Mouse (Mus musculus): Measurements from ENCODE around the gene Ech1. TPM values are rescaled to one million over a fixed set of nuclear protein-coding genes. Genes with fewer than 3 reads are reported as not detected.

The Ech1 gene
- total RNA-seq (2017): 120 and 123 TPM in 2 replicates

GRCm38 (mm10) chr7:28824941-28825685 lies at the start of gene Ech1:
TSS of gene Ech1 (plus strand) at chr7:28825217.
- peak; percentile 94 for ATAC-seq (replicated peaks in 1 of 2; ENCODE audit: insufficient read depth in 1 of 2, low FRiP score in 2 of 2, low TSS enrichment in 1 of 2, low read depth in 1 of 2, poor library complexity in 2 of 2, severe bottlenecking in 2 of 2)

GRCm38 (mm10) chr7:28778825-28779224 lies 46.2 kb upstream of the Ech1 start:
- no peak for ATAC-seq (replicated peaks in 1 of 2; ENCODE audit: insufficient read depth in 1 of 2, low FRiP score in 2 of 2, low TSS enrichment in 1 of 2, low read depth in 1 of 2, poor library complexity in 2 of 2, severe bottlenecking in 2 of 2)

DNA sequence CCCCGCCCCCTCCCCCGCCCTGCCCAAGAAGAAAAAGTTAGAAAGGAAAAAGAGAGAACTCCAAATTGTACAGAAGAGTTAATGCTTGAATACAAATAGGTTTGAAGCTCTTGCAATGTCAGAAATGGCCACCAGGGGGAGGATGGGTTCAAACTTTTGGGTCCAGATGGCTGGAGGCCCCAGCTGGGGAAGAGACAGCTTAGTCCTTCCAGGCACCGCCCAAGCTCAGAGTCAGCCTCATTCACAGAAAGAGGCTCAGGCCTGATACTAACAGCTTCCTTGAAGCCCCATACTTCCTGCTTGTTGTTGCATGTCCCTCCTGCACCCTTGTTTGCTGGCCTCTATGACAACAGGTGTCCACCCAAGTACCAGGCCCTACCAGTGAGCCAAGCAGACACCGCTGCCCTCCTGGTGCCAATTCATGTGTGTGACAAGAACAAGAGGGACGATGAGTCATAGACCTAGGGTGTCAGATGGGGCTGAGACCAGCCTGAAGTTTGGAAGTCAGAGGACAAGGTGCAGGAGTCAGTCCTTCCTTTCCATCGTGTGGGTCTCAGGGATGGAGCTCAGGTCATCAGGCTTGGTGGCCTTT lies 44.9 kb upstream of the Ech1 start:
- peak; percentile 54 to 63; a peak in 3 of 4 replicates for ATAC-seq (replicated peaks in 1 of 2; ENCODE audit: insufficient read depth in 1 of 2, low FRiP score in 2 of 2, low TSS enrichment in 1 of 2, low read depth in 1 of 2, poor library complexity in 2 of 2, severe bottlenecking in 2 of 2)

DNA sequence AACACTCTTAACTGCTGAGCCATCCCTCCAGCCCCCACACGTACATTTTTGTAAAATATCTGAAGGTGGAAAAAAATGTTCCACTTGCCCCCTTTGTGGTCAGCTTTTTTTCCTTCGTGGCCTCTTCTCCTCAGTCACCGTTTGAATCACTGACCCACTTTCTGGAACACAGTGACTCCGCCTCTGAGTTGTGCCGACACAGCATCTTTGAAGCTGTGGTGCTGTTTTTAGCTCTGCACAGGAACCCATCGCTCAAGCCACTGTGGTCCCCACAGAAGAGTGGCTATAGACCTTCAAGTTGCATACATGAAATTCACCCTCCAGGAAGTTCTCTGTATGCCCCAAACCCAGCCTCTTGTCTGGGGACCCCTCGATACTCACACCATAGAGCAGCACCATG lies 44.2 kb upstream of the Ech1 start:
- peak in 1 of 2 experiments; percentile 22; a peak in 1 of 4 replicates for ATAC-seq (replicated peaks in 1 of 2; ENCODE audit: insufficient read depth in 1 of 2, low FRiP score in 2 of 2, low TSS enrichment in 1 of 2, low read depth in 1 of 2, poor library complexity in 2 of 2, severe bottlenecking in 2 of 2)

GRCm38 (mm10) chr7:28781261-28781663 lies 43.8 kb upstream of the Ech1 start:
- ATAC-seq (replicated peaks in 1 of 2; ENCODE audit: insufficient read depth in 1 of 2, low FRiP score in 2 of 2, low TSS enrichment in 1 of 2, low read depth in 1 of 2, poor library complexity in 2 of 2, severe bottlenecking in 2 of 2): peak; percentile 79

DNA sequence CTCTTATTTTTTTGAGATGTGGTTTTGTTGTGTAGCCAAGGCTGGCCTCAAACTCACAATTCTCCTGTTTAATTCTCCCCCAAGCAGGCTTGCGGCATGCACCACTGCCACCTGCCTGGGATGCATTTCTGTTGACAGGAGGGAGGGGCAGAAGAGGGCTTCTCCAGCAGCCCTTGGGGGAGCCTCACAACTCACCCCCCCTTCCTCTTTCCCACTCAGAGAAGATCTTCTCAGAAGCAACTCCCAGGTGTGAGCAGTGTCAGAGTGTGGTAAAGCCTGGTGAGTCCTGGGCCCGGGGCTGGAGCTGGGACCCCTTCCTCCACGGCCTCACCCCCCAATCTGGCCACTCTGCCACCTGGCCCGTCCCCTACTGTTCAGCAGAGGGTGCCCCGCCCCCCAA lies 39.9 kb upstream of the Ech1 start:
- ATAC-seq (replicated peaks in 1 of 2; ENCODE audit: insufficient read depth in 1 of 2, low FRiP score in 2 of 2, low TSS enrichment in 1 of 2, low read depth in 1 of 2, poor library complexity in 2 of 2, severe bottlenecking in 2 of 2): no peak

GRCm38 (mm10) chr7:28787884-28788283 lies 37.1 kb upstream of the Ech1 start:
- ATAC-seq (replicated peaks in 1 of 2; ENCODE audit: insufficient read depth in 1 of 2, low FRiP score in 2 of 2, low TSS enrichment in 1 of 2, low read depth in 1 of 2, poor library complexity in 2 of 2, severe bottlenecking in 2 of 2): 0 out of 4 replicates have a peak, but pooled peaks of 1 of the 2 experiments have one; percentile 20

DNA sequence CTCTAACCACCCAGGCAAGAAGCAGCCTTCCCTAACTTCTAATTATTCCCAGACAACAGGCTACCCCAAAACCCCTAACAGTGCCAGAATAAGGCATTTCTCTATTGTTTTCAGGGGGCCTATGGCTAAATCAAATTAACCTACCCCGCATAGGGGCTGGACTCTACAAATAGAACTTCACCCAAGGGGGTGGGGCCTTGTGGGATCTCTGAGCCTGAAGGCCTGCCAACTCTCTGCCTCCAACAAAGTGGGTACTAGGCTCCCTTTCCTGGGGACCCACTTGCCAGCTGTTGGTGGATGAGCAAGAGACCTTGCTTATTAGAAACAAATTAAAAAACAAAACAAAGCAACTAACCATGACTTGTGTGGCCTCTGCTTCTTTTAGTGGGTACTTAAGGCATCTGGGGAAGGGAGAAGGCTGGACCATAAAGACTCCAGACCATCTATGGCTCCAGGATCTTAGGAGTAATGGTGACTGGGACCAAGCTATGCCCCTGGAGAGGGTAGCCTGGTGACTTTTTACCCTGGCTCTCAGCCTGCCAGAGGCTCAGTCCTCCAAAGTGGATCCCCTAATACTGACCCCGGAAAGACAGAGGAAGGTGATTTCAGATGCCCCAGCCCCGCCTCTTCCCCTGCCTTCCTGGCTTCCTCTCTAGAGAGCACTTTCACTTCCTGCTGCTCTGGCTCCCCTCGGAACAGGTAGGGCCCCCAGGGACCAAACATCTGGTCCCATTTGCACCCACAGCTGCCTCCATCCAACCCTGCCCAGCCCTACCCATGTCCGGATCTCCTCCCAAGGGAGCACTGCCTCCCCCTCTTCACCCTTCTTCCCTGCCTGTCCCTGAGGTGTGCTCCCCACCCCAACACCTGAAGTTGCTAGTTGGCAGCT lies 36.5 kb upstream of the Ech1 start, which contains the start of gene Rinl:
Gene Rinl (plus strand): TSS at position 663 of the 889 bp plus-strand sequence.
- peak; percentile 29 to 61; a peak in 1 of 4 replicates for ATAC-seq (replicated peaks in 1 of 2; ENCODE audit: insufficient read depth in 1 of 2, low FRiP score in 2 of 2, low TSS enrichment in 1 of 2, low read depth in 1 of 2, poor library complexity in 2 of 2, severe bottlenecking in 2 of 2)

- ATAC-seq (replicated peaks in 1 of 2; ENCODE audit: insufficient read depth in 1 of 2, low FRiP score in 2 of 2, low TSS enrichment in 1 of 2, low read depth in 1 of 2, poor library complexity in 2 of 2, severe bottlenecking in 2 of 2): no peak
Measured at GRCm38 (mm10) chr7:28789235-28789634, 35.8 kb upstream of the Ech1 start.

- ATAC-seq (replicated peaks in 1 of 2; ENCODE audit: insufficient read depth in 1 of 2, low FRiP score in 2 of 2, low TSS enrichment in 1 of 2, low read depth in 1 of 2, poor library complexity in 2 of 2, severe bottlenecking in 2 of 2): no peak
Measured at GRCm38 (mm10) chr7:28790066-28790806, 34.8 kb upstream of the Ech1 start.

DNA sequence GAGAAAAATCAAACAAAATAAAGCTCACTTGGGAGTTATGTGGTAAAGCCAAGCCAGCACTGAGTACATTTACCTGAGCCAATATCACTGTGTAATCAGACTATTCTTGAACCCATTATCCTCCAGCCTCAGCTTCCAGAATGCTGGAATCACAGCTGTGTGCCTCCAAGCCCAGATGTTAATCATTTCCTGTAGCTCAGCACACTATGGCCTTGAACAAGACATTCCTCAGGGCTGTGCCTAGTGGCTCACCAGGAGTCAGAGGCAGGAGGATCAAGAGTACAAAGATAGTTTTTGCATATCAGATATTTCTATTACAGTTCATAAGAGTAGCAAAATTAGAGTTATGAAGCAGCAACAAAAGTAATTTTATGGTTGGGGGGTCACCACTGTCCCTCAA lies 33.3 kb upstream of the Ech1 start:
- no peak for ATAC-seq (replicated peaks in 1 of 2; ENCODE audit: insufficient read depth in 1 of 2, low FRiP score in 2 of 2, low TSS enrichment in 1 of 2, low read depth in 1 of 2, poor library complexity in 2 of 2, severe bottlenecking in 2 of 2)

- no peak for ATAC-seq (replicated peaks in 1 of 2; ENCODE audit: insufficient read depth in 1 of 2, low FRiP score in 2 of 2, low TSS enrichment in 1 of 2, low read depth in 1 of 2, poor library complexity in 2 of 2, severe bottlenecking in 2 of 2)
Measured at GRCm38 (mm10) chr7:28792391-28793185, 32.4 kb upstream of the Ech1 start.

GRCm38 (mm10) chr7:28793834-28794233 lies 31.2 kb upstream of the Ech1 start:
- no peak for ATAC-seq (replicated peaks in 1 of 2; ENCODE audit: insufficient read depth in 1 of 2, low FRiP score in 2 of 2, low TSS enrichment in 1 of 2, low read depth in 1 of 2, poor library complexity in 2 of 2, severe bottlenecking in 2 of 2)

DNA sequence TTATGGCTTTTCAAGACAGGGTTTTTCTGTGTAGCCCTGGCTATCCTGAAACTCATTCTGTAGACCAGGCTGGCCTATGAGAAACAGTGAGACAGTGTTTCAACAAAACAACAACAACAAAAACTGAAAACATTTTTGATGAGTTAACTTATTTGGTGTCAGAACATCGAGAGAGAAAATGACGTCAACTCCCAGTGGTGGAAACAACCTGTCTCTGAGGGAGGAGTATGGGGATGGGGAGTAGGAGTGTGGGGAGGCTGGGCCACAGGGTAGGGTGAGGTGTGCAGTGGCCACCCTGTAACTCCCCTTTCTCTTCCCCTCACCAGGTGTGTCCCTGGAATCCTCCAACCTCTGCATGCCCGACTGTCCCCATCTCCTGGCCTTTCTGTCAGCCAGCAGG lies 30.5 kb upstream of the Ech1 start:
- ATAC-seq (replicated peaks in 1 of 2; ENCODE audit: insufficient read depth in 1 of 2, low FRiP score in 2 of 2, low TSS enrichment in 1 of 2, low read depth in 1 of 2, poor library complexity in 2 of 2, severe bottlenecking in 2 of 2): no peak

- peak; percentile 43 to 72 for ATAC-seq (replicated peaks in 1 of 2; ENCODE audit: insufficient read depth in 1 of 2, low FRiP score in 2 of 2, low TSS enrichment in 1 of 2, low read depth in 1 of 2, poor library complexity in 2 of 2, severe bottlenecking in 2 of 2)
Measured at GRCm38 (mm10) chr7:28795832-28796231, 29.2 kb upstream of the Ech1 start.

DNA sequence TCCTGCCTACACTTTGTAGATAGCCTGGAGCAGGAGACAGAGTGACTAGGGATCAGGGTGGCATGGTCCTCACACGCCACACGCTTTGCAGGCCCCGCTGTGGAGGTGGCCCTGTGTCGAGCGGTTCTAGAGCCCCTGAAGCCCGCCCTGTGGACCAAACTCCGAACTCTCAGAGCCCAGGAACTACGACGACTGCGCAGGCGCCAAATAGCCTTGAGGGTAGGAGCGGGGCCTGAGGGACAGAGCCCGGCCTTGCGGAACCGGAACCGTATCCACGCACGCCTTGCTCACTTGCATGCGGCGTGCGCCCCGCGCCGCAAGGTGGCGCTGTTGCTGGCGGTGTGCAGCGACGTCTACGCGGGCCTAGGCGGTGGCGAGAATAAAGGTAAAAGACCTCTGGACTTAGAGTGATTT lies 28.4 kb upstream of the Ech1 start:
- peak; percentile 78 to 82 for ATAC-seq (replicated peaks in 1 of 2; ENCODE audit: insufficient read depth in 1 of 2, low FRiP score in 2 of 2, low TSS enrichment in 1 of 2, low read depth in 1 of 2, poor library complexity in 2 of 2, severe bottlenecking in 2 of 2)
